Mouse (Mus musculus): ENCODE results near the gene Tgm5.

DNA sequence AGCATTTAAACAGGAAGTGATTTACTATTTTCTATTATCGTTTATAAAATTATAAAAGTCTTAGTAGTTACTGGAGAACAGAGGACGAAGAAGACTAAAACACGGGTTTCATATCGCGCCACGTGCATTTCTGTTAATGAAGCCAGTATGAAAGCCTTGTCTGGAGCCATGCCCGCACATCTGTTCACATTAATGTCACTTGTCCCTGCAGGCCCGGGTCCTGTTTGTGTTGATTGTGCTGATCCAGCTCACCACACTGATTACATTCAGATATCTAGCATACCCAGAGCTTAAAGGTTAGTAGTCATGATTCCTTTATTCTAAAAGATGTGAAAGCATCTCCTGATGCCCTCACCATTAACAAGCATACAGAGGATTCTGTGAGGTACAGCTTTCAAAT lies 86.8 kb downstream of the Tgm5 start:
- TF ChIP-seq CTCF (IDR thresholded peaks at IDR 0.05; ENCODE audit: low read depth, low read length): no peak
- no peak for TF ChIP-seq POLR2A (IDR thresholded peaks at IDR 0.05; ENCODE audit: insufficient read depth, low read length)

Measured in ES-Bruce4 (cell line).